Mouse (Mus musculus) ZHBTc4 (cell line): Measurements from ENCODE around the gene Gm12216.
A peak's percentile ranks its signal among the peaks of the same experiment; 100 is the strongest.

Experiments used
- DNase-seq: peaks from one replicate; pipeline ENCODE4 v3.0.0-alpha.2; 2011; ENCODE audit warnings: low read depth, low spot score

Gm12216 gene

DNA sequence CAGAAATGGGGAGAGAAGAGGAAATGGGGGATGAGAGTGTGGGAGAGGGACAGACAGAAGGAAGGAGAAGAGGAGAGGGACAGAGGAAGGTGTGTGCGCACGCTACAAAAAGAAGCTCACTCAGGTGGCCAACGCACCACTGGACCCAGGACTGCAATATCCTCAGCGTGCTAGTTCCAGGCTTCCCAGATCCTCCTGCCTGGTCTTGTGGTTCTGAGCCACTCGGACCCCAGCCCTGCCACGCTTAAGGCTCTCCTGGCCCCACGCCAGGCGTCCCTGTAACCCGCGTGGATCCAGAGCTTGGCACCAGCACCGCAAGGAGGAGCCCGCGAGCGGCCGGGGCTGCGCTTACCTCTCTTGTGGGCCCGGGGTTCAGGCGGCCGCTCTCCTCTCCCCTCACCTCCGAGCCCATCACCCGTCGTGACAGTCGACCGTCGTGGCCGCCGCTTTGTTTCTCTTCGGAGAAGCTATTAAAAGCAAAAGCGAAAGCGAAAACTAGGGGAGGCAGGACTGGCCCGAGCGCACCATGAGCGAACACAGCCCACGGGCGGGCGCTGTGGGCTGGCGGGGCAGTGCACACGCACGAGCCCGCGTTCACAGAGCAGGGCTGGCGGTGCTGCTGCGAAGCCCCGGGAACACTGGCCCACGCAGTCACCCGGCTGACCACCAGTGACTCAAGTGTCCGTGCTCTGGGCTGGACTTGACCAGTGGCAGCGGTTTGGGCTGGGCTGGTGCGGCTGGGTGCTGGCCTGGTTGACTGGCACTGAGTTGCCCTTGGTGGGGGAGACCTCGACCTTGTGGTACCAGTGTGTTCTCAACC lies at the start of gene Gm12216:
Gm12216 (minus strand) TSS at position 496 of the 820 bp plus-strand sequence.
- peak; percentile 56 for DNase-seq

DNA sequence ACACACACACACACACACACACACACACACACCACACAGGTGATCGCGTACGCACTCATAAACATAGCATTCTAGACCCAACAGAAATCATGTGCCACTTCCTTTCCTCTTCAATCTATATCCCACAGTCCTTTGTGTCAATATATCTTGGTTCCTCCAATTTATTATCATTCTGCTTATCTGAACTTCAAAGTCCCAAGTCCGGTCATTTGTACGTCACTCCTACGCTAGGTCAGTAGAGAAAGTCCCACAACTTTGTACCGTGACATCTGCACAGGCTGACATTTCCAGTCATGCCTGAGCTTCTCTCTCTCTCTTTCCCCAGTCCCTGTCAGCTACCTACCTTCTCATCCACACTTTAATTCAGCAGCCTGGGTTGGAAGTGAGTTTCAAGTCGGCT lies 49.6 kb upstream of the Gm12216 start:
- DNase-seq, result no peak

- no peak for DNase-seq
Observed at GRCm38 (mm10) chr11:53904534-53904925, 45.5 kb upstream of the Gm12216 start.

- peak; percentile 94 for DNase-seq
Observed at GRCm38 (mm10) chr11:53903781-53904533, 44.9 kb upstream of the Gm12216 start.

DNA sequence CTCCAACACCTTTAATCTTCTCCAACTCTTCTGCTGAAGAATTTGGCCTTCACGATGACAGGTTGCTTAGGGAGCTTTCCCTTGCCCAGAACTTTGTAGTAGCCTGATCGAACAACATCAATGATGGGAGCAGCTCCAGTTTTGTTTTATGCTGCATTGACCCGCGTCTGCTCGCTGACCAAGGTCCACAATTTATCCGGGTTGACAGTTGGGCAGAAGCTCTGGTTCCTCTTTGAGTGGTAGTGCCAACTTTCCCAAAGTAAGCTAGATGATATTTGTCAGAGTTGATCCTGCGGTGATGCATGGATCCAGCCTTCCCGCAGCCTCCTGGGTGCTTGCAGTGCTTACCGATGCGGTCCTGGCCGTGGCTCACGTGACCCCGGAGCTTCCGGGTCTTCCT lies 43.7 kb upstream of the Gm12216 start:
- DNase-seq, result no peak

DNA sequence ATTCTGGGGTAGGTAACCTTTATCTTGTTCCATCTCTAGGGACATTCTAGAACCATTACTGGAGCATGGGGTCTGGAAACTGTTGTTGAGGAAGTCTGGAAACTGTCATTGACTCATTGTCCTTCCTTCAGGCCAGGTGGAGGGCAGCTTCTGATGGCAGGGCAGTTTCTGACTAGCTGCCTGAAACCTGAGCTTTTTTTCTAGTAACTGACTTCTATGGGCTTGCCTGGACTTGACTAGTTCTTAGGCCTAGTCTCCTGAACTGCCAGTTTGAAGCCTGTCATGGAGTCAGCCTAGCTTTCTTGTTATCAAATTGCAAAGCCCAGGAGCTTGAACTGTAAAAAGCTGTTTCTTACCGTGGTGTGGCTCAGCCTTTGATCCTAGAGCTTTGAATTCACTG lies 41.9 kb upstream of the Gm12216 start:
- DNase-seq, result peak; percentile 23

GRCm38 (mm10) chr11:53899981-53900380 lies 40.9 kb upstream of the Gm12216 start:
- DNase-seq, result peak; percentile 76

DNA sequence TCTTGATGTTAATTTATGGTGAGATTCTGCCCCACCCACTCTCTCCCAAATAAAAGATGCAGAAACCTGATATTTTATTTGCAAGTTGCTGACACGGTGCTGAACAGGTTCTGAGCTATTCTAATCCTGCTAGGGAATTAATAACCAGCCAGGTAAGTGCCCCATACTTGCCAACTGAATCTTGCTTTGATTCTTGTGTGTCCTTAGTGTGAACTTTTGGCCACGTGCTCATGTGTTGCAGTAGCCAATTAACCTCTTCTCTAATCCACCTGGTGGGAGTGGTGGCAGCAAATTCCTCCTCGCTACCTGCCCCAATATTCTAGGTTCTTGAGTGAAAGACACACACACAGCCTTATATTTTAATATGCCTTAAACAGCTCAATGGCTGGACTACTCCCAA lies 39.9 kb upstream of the Gm12216 start:
- no peak for DNase-seq

DNA sequence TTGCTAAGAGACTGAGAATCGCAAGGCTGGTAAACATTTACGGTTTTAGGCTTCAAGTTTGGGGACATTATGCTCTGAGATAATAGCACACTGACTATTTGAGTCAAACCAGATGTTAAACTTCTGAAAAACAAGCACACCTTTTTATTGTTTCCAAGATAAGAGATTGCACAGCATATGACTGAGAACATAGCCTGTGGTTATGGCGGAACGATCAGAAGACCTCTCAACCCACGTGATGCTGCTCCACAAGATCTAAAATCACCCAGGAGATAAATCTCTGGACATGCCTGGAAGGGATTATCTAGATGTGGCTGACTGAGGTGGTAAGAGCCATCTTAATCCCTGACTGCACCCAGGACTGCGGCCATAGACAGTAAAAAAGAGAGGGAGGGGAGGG lies 37.9 kb upstream of the Gm12216 start:
- no peak for DNase-seq

- no peak for DNase-seq
Observed at GRCm38 (mm10) chr11:53893451-53893850, 34.4 kb upstream of the Gm12216 start.

- peak; percentile 68 for DNase-seq
Observed at GRCm38 (mm10) chr11:53892716-53893416, 33.8 kb upstream of the Gm12216 start.

GRCm38 (mm10) chr11:53891505-53892451 lies 32.7 kb upstream of the Gm12216 start, which contains the start of gene Slc22a5:
Slc22a5 (minus strand) TSS chr11:53891660.
- peak; percentile 100 for DNase-seq

- no peak for DNase-seq
Observed at GRCm38 (mm10) chr11:53890906-53891504, 31.9 kb upstream of the Gm12216 start.

DNA sequence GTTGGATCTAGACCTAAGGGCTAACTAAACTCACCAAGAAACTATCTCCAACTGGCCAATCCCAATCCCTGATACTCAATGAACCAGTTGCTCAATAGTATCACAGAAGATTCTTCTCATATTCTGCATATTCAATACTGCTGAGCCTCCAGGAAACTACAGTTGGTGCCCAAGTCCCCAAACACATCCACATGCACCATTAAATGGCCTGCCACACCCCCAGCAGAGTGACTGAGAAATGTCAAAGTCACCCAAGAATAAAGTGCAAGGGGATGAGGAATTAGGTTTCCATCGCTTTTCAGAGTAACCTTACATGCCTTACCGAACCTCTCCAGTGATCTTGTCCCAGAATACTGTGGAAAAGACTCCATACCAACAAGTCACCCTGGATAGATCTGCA lies 31.2 kb upstream of the Gm12216 start:
- no peak for DNase-seq

DNA sequence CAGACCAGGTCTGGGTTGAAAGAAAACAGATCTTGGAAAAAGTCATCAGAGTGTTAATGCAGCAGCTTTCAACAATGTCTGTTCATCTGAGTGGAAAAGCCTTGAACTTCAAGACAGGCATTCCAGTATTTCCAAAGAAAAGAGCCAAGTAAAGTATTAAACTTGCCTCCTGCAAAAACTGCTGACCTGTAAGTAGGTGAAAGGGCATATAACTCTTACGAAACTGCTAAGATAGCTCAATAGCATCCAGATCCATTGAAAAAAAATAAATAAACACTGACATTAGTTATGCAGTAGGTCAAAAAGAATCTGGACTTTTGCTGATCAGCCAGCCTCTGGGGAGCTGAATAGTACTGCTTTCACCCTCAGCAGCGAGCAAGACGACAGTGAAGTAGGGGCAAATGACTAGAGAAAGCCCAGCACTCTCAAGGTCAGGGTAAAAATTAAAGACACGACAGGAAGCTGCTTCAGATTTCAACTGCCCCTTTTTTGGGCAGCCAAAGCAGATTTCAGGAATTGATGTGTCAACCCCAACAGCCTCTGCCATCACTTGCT lies 30.1 kb upstream of the Gm12216 start:
- no peak for DNase-seq

DNA sequence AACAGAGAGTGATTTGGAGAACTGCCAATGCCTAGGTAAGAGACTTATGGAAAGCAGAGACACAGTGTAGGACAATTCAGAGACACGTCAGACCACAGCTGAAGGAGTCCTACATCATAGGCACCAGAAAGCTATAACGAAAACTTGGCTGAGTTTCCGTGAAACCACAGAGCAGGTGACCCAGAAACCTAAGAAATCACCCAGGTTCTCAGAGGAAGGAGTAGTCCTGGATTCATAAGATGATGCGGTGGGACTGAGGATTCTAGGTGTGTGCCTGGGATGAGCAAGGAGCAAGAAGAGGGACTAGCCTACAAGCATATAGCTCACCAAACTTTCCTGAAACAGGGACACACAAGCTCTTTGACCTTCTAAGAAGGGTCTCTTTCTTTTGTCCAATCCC lies 29.2 kb upstream of the Gm12216 start:
- no peak for DNase-seq

GRCm38 (mm10) chr11:53883287-53883686 lies 24.2 kb upstream of the Gm12216 start:
- DNase-seq, result no peak

DNA sequence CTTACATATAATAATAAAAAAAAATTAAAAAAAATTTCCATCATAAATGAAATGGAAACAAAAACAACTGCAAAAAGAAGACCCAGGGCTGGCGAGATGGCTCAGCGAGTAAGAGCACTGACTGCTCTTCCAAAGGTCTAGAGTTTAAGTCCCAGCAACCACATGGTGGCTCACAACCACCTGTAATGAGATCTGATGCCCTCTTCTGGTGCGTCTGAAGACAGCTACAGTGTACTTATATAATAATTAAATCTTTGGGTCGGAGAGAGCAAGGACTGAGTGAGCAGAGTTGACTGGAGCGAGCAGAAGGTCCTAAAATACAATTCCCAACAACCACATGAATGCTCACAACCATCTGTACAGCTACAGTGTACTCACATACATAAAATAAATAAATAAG lies 19.0 kb upstream of the Gm12216 start:
- peak; percentile 18 for DNase-seq

GRCm38 (mm10) chr11:53876488-53876887 lies 17.4 kb upstream of the Gm12216 start:
- no peak for DNase-seq

GRCm38 (mm10) chr11:53874706-53875105 lies 15.7 kb upstream of the Gm12216 start:
- DNase-seq, result peak; percentile 27
